Mouse (Mus musculus): ENCODE measurements at regions not wholly inside any gene's neighbourhood (a gene's known extent, or its start where the extent isn't known, plus 50 kb on each side); places are given as distances from the start of the nearest gene placed in this dataset.

- no peak for DNase-seq (ENCODE audit: low spot score)
Measured at GRCm38 (mm10) chr4:73051511-73051910, 199.1 kb upstream of the Aldoart1 start.

DNA sequence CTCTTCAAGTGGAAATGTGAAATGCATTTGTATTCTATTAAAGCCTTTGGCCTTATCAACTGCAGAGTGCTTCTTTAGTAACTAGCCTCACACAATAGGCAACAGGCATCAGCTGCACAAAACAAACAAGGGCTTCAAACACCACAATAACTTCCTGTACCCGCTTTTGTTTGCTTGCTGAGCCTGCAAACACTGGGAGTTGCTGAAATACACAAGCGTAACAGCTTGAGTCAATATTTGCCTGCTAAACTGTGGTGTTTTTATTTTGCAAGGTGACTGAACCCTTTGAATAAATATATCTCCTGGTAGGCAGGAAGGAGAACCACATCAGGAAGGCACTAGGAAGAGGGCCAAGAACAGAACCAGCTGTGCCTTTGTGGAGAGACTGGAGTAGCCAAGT is 195.4 kb upstream of the Aldoart1 start:
- DNase-seq (ENCODE audit: low spot score): no peak

DNA sequence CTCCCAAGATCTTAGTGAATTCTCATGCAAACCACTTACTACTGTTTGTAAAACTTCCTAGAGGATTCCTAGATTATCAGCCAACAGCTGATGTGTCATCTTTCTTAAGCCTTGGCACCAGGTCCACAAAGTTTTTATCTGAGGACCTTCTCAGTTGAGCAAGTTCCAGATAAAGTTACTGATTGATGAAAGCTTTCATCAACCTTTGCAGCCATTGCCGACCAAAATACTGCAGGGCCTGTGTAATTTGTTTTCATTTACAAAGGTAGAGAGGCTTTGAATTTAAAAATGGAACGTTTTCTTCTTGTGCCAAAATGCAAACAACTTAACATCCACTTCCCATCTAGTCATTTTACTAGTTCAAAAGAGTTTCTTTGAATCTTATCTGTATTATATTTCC is 191.9 kb upstream of the Aldoart1 start:
- DNase-seq (ENCODE audit: low spot score): no peak

DNA sequence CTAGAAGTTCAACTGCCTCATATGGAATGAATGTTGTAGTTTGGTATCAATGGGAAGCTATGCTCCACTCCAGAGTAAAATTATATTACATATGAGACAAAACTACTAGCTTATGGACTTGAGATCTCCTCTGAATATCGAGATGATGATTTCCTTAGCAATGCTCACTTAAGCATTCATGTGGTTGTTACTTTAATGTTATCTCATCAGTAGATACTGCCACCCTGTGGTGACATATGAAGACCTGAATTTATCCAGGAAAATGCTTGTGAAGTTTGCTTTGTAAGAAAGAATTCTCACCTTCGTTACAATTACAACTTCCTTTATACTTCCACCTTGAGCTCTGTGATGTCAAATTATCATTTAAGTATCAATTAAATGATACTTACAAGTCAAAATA is 190.2 kb upstream of the Aldoart1 start:
- DNase-seq (ENCODE audit: low spot score): peak; percentile 13

DNA sequence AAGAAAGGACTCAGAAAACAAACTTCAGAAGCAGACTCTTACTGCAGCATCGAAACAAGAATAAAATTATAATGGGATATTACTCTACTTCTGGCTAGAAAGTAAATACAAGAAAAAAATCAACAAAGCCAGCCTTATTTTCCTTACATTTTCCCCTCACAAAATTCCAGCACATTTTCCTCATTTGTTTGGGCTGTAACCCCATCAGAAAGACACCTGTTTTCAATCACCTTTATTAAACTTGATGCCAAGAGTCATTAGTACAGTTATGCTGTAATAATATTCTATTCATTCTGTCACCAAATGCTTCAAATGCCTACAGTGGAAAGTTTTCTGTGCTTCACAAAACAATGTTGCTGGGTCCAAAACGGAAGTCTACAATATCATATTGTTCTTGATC is 189.1 kb upstream of the Aldoart1 start:
- DNase-seq (ENCODE audit: low spot score): no peak

DNA sequence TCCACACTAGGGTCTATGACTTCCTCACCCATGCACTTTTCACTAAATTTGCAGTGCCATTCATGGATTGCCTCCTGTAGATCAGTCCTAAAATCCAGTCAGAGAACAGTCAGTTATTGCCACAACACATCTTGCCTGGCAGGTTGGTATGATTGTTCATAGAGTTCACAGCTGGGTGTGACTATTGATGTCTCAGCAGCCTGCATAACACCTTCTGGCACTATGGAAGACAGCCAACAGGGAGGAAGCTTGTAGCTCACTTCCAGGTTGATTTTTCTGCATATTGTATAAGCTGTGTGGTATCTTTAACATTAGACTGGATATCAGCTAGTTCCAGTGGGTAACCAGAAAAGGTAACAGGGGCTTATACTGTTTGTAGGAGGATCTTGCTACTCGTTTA is 145.3 kb upstream of the Aldoart1 start:
- DNase-seq (ENCODE audit: low spot score): no peak

DNA sequence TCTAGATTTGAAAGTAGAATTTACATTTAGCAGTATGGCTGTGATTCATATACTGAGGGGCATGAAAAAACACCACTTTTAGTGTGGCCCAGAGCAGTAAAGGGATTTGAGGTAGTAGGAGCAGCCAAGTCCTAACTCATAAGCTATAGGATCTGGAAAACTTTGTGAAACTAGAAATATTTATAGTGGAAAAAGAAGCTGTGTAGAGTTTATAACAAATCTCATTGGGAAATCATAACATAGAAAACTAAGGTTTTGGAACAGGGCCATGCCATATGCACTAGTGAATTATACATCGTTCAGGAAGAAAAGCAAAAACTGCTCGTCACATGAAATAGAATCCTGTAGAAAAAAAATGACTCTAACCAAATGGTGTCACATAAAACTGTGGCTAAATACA is 143.7 kb upstream of the Aldoart1 start:
- DNase-seq (ENCODE audit: low spot score): no peak

DNA sequence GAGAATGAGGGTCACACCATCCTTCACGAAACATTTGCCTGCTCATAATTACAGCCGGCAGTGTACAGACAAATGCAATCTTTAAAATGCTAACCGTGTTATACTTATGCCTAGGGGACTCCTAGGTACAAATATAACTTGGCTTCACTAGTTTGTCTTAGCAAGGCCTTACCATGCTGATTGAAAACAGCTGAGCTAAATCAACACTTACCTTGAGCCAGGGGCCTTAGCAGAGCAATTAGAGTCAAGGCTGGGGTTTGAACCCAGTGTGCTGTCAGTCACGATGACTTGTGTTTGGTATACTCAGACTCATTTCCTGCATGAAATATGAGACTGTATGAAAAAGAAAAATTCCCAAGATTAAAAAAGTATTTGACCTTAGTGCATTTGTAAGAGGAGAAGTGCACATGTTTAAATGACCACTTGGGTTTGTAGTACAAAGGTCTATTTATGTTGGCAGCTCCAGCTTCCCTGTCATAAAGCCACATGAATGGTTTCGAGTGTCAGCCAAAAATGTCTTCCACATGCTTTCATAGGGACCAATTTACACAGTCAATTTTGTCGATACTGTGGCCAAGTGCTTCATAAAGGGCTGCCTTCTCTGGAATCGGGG is 94.0 kb upstream of the Aldoart1 start:
- DNase-seq (ENCODE audit: low spot score): no peak

DNA sequence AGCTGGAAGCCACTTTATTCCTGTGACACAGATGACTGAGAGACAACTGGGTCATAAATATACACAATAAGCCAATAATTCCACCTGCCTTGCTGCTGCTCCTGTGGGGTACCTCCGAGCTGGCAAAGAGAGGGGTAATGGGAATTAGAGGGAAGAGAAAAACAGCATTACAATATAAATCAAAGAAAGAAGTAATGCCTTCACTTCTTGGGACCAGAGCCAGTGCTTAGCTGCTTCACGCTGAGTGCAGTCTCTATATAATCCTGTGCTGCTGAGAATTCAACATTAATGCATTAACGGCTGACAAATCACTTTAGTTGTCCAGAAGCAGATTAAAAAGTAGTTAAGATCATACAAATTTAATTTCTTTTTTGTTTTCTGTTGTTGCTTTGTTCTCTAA is 71.0 kb upstream of the Aldoart1 start:
- no peak for DNase-seq (ENCODE audit: low spot score)

- DNase-seq (ENCODE audit: low spot score): no peak
Measured at GRCm38 (mm10) chr4:72914991-72915390, 62.6 kb upstream of the Aldoart1 start.
